Mouse (Mus musculus): ENCODE results near the gene Gm10401. TPM values are rescaled to one million over a fixed set of nuclear protein-coding genes. Genes with fewer than 3 reads are reported as not detected.

The Gm10401 gene
- polyA plus RNA-seq, 1 experiment from 2014 or later = 17.6 TPM

DNA sequence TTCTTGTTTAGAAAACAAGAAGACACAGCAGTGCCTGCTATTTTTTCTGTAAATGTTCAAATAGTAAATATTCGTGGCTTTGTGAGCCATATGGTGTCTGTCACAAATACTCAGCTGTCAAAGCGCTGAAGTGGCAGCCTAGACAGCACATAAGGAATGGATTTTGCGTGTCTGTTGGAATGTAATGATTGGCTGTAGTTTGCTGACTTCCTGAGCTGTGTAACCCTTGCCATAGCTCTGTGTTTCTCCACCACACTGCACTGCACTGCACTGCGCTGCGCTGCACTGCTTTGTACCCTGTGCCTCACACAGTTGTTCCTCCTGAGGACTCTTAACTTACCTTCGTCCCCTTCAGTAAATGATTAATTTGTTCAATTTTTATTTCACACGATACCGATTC, 45.5 kb downstream of the Gm10401 start:
- 0 out of 2 replicates have a peak, but pooled peaks cover 2% of the 10 kb centered on the region for H3K36me3 ChIP-seq (ENCODE audit: control insufficient read depth, insufficient read depth, low read length)
- peak overlapping the region; percentile 1 for H3K27ac ChIP-seq (ENCODE audit: low read length)
- 57% methylated on average over 8 of the region's 8 CpGs for WGBS
- peak; percentile 74 for ATAC-seq
- no peaks in the 10 kb centered on the region for H3K27me3 ChIP-seq (replicated peaks; ENCODE audit: control insufficient read depth, insufficient read depth, low read length)
- no peak overlapping the region for H3K4me3 ChIP-seq (ENCODE audit: low read length)
- 0 out of 2 replicates have a peak overlapping the region, but pooled peaks have one; percentile 2 for H3K4me2 ChIP-seq (ENCODE audit: low read depth, low read length)
- H3K9ac ChIP-seq (ENCODE audit: low read depth, low read length) = no peak overlapping the region
- no peaks in the 10 kb centered on the region for H3K9me3 ChIP-seq (ENCODE audit: control insufficient read depth, low read length)
- peaks cover 34% of the 10 kb centered on the region for H3K4me1 ChIP-seq (ENCODE audit: control insufficient read depth, insufficient read depth, low read length)

- WGBS = 79% methylated on average over 6 of the region's 6 CpGs
- Histone ChIP-seq H3K9ac (ENCODE audit: low read depth, low read length) (no peak overlapping the region), H3K9me3 (ENCODE audit: control insufficient read depth, low read length) (no peaks in the 10 kb centered on the region), H3K4me1 (ENCODE audit: control insufficient read depth, insufficient read depth, low read length) (peaks cover 34% of the 10 kb centered on the region), H3K4me3 (ENCODE audit: low read length) (no peak overlapping the region), H3K27me3 (replicated peaks; ENCODE audit: control insufficient read depth, insufficient read depth, low read length) (no peaks in the 10 kb centered on the region), H3K4me2 (ENCODE audit: low read depth, low read length) (no peak overlapping the region), H3K36me3 (ENCODE audit: control insufficient read depth, insufficient read depth, low read length) (no peaks in the 10 kb centered on the region), H3K27ac (ENCODE audit: low read length) (no peak overlapping the region)
- ATAC-seq = no peak
Observed at GRCm38 (mm10) chr5:115050776-115051175, 47.3 kb downstream of the Gm10401 start.

GRCm38 (mm10) chr5:115049692-115050091, 48.4 kb downstream of the Gm10401 start:
- 0 out of 2 replicates have a peak overlapping the region, but pooled peaks have one; percentile 4 for H3K27ac ChIP-seq (ENCODE audit: low read length)
- H3K4me2 ChIP-seq (ENCODE audit: low read depth, low read length) = no peak overlapping the region; the same call in 1 of the 2 replicates
- no peak overlapping the region for H3K9ac ChIP-seq (ENCODE audit: low read depth, low read length)
- no peaks in the 10 kb centered on the region for H3K36me3 ChIP-seq (ENCODE audit: control insufficient read depth, insufficient read depth, low read length)
- H3K27me3 ChIP-seq (replicated peaks; ENCODE audit: control insufficient read depth, insufficient read depth, low read length) = no peaks in the 10 kb centered on the region
- H3K4me3 ChIP-seq (ENCODE audit: low read length) = no peak overlapping the region
- no peaks in the 10 kb centered on the region for H3K9me3 ChIP-seq (ENCODE audit: control insufficient read depth, low read length)
- peaks cover 36% of the 10 kb centered on the region for H3K4me1 ChIP-seq (ENCODE audit: control insufficient read depth, insufficient read depth, low read length)
- peak; percentile 83 for ATAC-seq
- WGBS = 68% methylated on average over 6 of the region's 6 CpGs

Other genes with a start within 250 kb of the Gm10401 start
- gene 4930519G04Rik, start 244.6 kb downstream of the Gm10401 start, polyA plus RNA-seq (2015; fragmentation: Nextera tagmentation; extraction: Ambion mirVana) = not detected in 2 replicates
- gene Gm9936, start 239.6 kb downstream of the Gm10401 start, polyA plus RNA-seq (2015; fragmentation: Nextera tagmentation; extraction: Ambion mirVana) = 0.10 TPM in 2 replicates
- gene Oasl2, start 201.4 kb downstream of the Gm10401 start, polyA plus RNA-seq (2015; fragmentation: Nextera tagmentation; extraction: Ambion mirVana) = 6.0 and 7.4 TPM in 2 replicates
- 1.3 and 2.1 TPM in 2 replicates for gene Oasl1, start 175.1 kb downstream of the Gm10401 start, polyA plus RNA-seq (2015; fragmentation: Nextera tagmentation; extraction: Ambion mirVana)
- 49.1 and 53.3 TPM in 2 replicates for gene 2210016L21Rik, start 156.1 kb downstream of the Gm10401 start, polyA plus RNA-seq (2015; fragmentation: Nextera tagmentation; extraction: Ambion mirVana)
- gene Hnf1a, start 127.2 kb downstream of the Gm10401 start, polyA plus RNA-seq (2015; fragmentation: Nextera tagmentation; extraction: Ambion mirVana) = 16.1 and 21.7 TPM in 2 replicates
- 8.1 and 8.6 TPM in 2 replicates for gene Sppl3, start 87.2 kb downstream of the Gm10401 start, polyA plus RNA-seq (2015; fragmentation: Nextera tagmentation; extraction: Ambion mirVana)
- 150 and 162 TPM in 2 replicates for gene Acads, start 21.1 kb upstream of the Gm10401 start, polyA plus RNA-seq (2015; fragmentation: Nextera tagmentation; extraction: Ambion mirVana)
- 22.1 and 23.2 TPM in 2 replicates for gene Unc119b, start 36.7 kb upstream of the Gm10401 start, polyA plus RNA-seq (2015; fragmentation: Nextera tagmentation; extraction: Ambion mirVana)
- gene Mlec, start 59.9 kb upstream of the Gm10401 start, polyA plus RNA-seq (2015; fragmentation: Nextera tagmentation; extraction: Ambion mirVana) = 68.5 and 82.4 TPM in 2 replicates
- 0.80 and 1.2 TPM in 2 replicates for gene Cabp1, start 96.1 kb upstream of the Gm10401 start, polyA plus RNA-seq (2015; fragmentation: Nextera tagmentation; extraction: Ambion mirVana)
- 124 and 141 TPM in 2 replicates for gene Pop5, start 137.5 kb upstream of the Gm10401 start, polyA plus RNA-seq (2015; fragmentation: Nextera tagmentation; extraction: Ambion mirVana)
- gene Rnf10, start 174.6 kb upstream of the Gm10401 start, polyA plus RNA-seq (2015; fragmentation: Nextera tagmentation; extraction: Ambion mirVana) = 90.4 and 92.6 TPM in 2 replicates
- 64.2 and 72.9 TPM in 2 replicates for gene Coq5, start 181.4 kb upstream of the Gm10401 start, polyA plus RNA-seq (2015; fragmentation: Nextera tagmentation; extraction: Ambion mirVana)
- gene Dynll1, start 202.7 kb upstream of the Gm10401 start, polyA plus RNA-seq (2015; fragmentation: Nextera tagmentation; extraction: Ambion mirVana) = 1,024 and 1,116 TPM in 2 replicates
- 67.9 and 121 TPM in 2 replicates for gene Srsf9, start 228.9 kb upstream of the Gm10401 start, polyA plus RNA-seq (2015; fragmentation: Nextera tagmentation; extraction: Ambion mirVana)
- 23.4 and 23.9 TPM in 2 replicates for gene Gatc, start 242.9 kb upstream of the Gm10401 start, polyA plus RNA-seq (2015; fragmentation: Nextera tagmentation; extraction: Ambion mirVana)
- gene Triap1, start 242.9 kb upstream of the Gm10401 start, polyA plus RNA-seq (2015; fragmentation: Nextera tagmentation; extraction: Ambion mirVana) = 62.0 and 67.4 TPM in 2 replicates

Measured in intestine, embryonic 16.5 days (tissue).